Mouse (Mus musculus) mature B cell (primary cell): ENCODE data around the gene Pacs2.

Experiments used
- in situ Hi-C: fragments of 300-500 bp; cut with MboI; formaldehyde crosslinking; loops from 2 replicates; pipeline ENCODE4 v1.14.3; 2019

Gene Pacs2

GRCm38 (mm10) chr12:113089107-113089506 lies 74.8 kb downstream of the Pacs2 start:
- in situ Hi-C loops: no loop called here

GRCm38 (mm10) chr12:113090053-113090452 lies 75.7 kb downstream of the Pacs2 start:
- in situ Hi-C loops: no loop called here

DNA sequence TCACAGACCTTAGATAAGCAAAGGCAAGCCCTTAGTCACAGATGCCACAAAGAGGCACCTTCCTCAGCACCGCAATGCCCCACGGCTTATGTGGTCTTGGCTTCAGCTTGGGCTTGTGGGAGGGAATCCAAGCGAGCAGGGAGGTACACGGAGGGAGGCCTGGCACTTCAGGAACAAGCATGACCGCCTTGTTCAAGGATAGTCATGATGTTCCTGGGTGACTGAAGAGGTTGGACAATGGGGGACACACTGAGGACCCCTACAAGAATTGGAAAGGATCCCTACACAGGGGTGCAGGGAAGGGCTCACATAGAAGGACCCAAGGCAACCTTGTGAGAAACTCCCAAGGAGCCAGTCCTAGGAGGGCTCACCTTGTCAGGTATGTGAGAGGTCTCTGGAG lies 82.7 kb downstream of the Pacs2 start:
- in situ Hi-C loops: no loop called here

- in situ Hi-C loops: no loop called here
Observed at GRCm38 (mm10) chr12:113097749-113098281, 83.5 kb downstream of the Pacs2 start, which contains the start of gene Mta1. Gene Mta1 (plus strand): TSS chr12:113098278.

GRCm38 (mm10) chr12:113098530-113099151 lies 84.3 kb downstream of the Pacs2 start:
- in situ Hi-C loops: no loop called here

GRCm38 (mm10) chr12:113099470-113100237 lies 85.3 kb downstream of the Pacs2 start:
- in situ Hi-C loops: no loop called here

DNA sequence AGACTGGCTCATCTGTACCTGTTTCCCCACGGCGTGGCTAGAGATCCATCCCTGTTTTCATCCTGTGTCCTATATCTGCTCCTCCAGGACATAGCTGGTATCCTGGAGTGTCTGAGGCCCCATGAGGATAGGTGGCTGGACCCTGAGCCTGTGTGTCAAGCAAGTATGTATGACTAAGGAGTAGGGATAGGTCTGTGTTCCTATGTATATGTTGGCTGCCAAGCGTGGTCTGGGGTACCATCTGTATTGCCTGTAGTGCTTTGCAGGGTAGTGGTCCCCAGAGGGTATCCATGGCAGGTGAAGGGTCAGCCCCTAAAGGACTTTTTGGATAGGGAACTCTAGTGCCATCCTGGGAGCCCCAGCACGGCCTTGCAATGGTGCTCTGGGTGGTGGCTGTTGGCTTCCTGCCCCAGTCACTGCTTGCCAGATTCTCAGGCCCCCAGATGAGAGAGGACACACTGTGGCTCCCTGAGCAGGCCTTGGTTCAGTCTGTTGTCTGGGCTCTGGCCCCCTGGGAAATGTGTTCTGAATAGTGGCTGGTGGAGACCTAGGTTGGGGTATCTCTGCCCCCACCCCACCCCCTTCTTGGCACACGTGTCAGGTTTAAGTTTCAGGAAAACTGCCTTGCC lies 86.3 kb downstream of the Pacs2 start:
- in situ Hi-C loops: no loop called here

DNA sequence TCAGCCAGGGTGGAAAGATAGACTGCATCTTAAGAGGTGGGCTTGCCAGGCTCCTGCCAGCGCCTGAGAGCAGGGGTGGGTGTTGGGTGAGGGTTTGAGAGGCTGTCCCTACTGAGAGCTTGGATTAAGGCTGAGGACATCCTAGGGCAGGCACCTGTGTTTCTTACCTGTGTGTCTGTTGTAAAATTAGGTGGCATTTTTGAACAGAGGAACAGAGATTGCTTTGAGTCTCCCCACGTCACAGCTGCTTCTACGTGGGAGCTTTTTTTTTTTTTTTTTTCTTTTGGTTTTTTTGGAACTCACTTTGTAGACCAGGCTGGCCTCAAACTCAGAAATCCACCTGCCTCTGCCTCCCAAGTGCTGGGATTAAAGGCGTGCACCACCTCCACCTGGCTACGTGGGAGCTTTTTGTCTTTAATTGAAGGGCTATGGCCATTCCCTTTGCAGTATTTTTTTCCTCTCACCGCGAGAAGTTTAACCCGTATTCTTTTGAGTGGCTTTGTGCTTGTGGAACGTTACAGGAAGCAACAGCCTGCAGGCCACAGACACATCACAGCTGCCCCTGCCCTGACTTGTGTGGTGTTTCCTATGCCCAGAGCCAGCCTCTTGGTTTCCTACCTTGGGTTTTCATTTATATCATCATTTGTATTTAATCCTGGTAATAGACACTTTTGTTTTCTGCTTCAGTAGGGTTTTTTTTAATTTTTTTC lies 87.1 kb downstream of the Pacs2 start:
- in situ Hi-C loops: no loop called here

DNA sequence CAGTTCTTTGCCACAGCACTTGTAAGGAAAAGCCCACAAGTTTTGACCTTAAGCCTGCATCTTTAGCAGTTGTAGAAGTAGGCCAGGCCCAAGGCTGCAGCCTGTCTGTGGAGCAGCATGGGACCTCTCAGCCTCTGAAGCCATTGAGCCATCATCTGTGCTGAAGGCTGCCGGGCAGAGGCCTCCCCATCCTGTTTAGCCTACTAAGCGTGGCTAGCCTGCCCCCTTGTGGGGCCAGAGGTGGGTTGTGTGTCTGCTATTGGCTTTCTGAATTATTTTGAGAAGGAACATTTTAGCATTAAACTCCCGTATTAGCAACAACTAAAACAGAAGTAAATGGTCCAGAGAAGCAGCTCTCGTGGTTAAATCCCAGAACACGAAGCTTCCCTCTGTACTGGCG lies 88.2 kb downstream of the Pacs2 start:
- in situ Hi-C loops: no loop called here

DNA sequence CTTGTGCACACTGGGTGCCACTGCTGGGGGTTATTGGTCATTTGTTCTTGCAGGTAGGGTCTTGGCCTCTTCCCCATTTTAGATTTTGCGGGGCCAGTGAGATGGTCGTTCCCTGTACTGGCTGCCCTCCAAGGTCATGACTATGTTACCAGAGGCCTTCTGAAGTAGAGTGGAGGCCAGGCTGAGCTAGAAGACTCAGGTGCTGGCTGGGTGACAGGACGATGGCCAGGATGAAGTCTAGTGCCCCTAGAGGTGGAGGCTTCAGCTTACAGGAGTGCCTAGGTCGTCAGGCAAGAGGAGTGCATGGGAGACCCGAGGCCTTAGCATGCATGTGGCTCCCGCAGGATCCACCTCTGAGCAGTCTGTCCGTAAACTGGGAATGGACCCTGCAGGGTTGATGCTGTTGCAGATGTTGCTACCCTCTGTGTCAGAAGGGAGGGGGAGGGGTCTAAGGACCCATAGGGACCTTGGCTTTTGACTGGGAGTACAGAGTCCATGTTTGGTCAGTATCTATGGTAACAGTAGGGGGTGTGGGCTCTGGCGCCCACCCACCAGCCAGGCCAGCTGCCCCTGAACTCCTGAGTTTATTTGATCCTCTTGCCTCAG lies 89.6 kb downstream of the Pacs2 start:
- in situ Hi-C loops: no loop called here

DNA sequence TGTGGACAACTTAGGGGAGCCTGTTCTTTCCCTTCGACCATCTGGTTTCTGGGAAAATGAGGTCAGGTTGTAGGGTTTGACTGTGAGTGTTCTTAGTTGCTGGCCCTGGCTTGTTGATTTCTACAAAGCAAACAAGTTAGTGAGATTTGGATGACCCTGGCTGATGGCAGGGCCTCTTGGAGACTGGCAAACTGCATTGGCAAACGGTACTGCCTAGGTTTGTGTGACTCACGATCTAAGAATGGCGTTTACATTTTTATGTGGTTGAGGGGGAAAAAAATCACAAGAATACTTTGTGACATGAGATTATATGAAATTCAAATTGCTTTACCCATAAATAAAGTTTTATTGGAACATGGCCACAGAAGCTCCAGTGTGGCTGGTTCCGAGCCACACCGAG lies 92.1 kb downstream of the Pacs2 start:
- in situ Hi-C loops: no loop called here

DNA sequence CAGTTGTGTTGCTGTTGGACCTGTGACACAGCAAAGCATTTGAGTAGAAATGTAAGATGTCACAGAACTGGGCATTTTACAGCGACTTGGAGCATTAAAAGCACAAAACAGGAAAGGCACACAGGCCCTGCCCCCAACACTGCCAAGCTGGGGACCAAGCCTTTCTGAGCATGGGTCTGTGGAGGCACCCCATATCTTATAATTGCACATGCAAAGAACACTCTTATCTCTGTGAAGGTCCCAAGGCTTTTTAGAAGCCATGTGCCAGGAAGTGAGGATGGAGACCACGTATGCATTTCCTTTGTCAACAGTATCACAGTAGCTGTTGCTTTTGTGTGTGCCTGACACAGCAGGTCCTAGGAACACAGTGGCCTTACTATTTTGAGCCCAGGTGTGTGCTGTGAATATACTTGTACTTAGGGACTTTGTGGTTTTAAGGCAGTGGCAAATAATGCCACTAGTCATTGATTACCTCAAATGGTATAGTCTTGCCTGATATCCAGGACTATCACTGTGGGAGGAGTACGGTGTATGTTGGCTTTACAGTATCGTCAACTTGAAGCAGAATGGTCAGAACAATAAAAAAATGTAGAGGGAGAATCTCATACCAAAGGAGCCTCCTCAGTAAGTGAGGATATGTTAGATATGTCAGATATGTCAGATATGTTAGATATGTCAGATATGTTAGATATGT lies 93.3 kb downstream of the Pacs2 start:
- in situ Hi-C loops: no loop called here

- in situ Hi-C loops: no loop called here
Observed at GRCm38 (mm10) chr12:113108528-113109283, 94.4 kb downstream of the Pacs2 start.

DNA sequence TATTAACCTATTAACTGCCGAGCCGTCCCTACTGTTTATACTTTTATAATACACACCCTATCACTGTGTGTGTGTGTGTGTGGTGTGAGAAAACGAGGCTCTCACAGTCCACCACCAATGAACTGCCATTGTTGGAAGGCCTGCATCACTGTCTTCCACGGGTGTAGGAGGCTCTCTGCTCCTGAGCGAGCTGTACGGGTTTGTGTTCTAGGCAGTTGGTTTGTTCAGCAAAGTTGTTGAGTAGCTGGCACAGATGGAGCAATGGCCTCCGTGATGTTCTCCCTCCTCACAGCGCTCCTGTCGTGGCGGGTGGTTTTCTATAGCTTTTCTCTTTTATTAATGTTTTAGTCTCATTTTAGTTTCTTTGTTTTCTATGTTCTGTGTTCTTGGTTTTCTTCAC lies 95.5 kb downstream of the Pacs2 start:
- in situ Hi-C loops: no loop called here

DNA sequence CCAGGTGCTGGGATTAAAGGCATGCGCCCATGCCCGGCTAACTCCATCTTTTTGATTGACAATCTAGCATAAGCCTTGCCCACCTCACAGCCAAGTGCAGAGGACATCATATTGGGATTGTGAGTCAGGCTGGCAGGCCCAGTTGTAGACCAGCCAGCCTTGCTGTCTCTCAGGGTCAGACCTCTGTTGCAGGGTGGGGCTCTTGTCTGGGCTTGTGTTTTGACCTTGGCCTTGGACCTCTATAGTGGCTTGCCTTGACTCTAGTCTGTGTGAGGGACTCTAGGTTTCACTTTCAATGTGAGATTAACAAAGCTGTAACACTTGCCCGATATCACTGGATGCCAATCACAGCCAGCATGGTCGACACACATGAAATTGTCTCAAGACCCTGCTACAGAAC lies 99.8 kb downstream of the Pacs2 start:
- in situ Hi-C loops: no loop called here

GRCm38 (mm10) chr12:113114856-113115538 lies 100.7 kb downstream of the Pacs2 start:
- in situ Hi-C loops: no loop called here

- in situ Hi-C loops: no loop called here
Observed at GRCm38 (mm10) chr12:113119516-113120410, 105.5 kb downstream of the Pacs2 start.
